Mouse (Mus musculus) cortical plate, adult 2 months (tissue): ENCODE measurements around the gene Boll.

Experiments used
- CTCF ChIP-seq: fragments of 200-500 bp; IDR thresholded peaks from 2 replicates; pipeline ENCODE4 v1.5.1; 2011; ENCODE audit warnings: mild to moderate bottlenecking, control low read depth, low read length; ENCODE audit not compliant: insufficient read depth; ENCODE audit errors: extremely low read depth
- POLR2A ChIP-seq: fragments of 200-500 bp; IDR thresholded peaks from 2 replicates; pipeline ENCODE4 v1.6.1; 2011; ENCODE audit warnings: mild to moderate bottlenecking, low read length, control low read depth; ENCODE audit not compliant: insufficient read depth; ENCODE audit errors: extremely low read depth

GRCm38 (mm10) chr1:55226011-55226857 lies 137.0 kb downstream of the Boll start, which contains the start of gene Rftn2:
- TF ChIP-seq CTCF, result no peak
- no peak for TF ChIP-seq POLR2A
